Mouse (Mus musculus) small intestine, adult 10 weeks (tissue): ENCODE measurements around the gene Gm10354. TPM values are rescaled to one million over a fixed set of nuclear protein-coding genes. Genes with fewer than 3 reads are reported as not detected.

ENCODE experiments used
- polyA plus RNA-seq: library from polyadenylated mRNA; stranded (reverse); fragments of 350-450 nt; fragmentation: Illumina TruSeq; extraction: RNeasy Lipid Tissue Mini Kit (QIAGEN cat#74804); gene quantifications from one replicate; pipeline ENCODE4 v1.2.3, GENCODE M21; 2014; ENCODE audit warnings: low replicate concordance

The Gm10354 gene
- polyA plus RNA-seq, result not detected

GRCm38 (mm10) chr5:14978835-14979234 lies at the start of gene Gm10354:
Gm10354 (minus strand) TSS chr5:14978935.

GRCm38 (mm10) chr5:14938329-14938728 lies 40.4 kb downstream of the Gm10354 start, which contains the start of gene Speer4e:
Speer4e (minus strand) TSS chr5:14938429.

Other genes with a start within 250 kb of the Gm10354 start
- gene Gm9758, start 64.0 kb downstream of the Gm10354 start, polyA plus RNA-seq, result not detected
- gene Speer4e, start 40.5 kb downstream of the Gm10354 start, polyA plus RNA-seq, result not detected
- not detected for gene Gm17019, start 54.1 kb upstream of the Gm10354 start, polyA plus RNA-seq